Mouse (Mus musculus) liver, embryonic 14.5 days (tissue): ENCODE measurements around the gene Gm26657. TPM values are rescaled to one million over a fixed set of nuclear protein-coding genes. Genes with fewer than 3 reads are reported as not detected.
A peak's percentile ranks its signal among the peaks of the same experiment; 100 is the strongest.

Experiments
- ATAC-seq: fragments of 200-750 bp; cut with Nextera tagmentation; 2 replicates; pipeline ENCODE4 v1.8.0; 2017; ENCODE audit warnings: moderate number of reproducible peaks, mild to moderate bottlenecking, moderate library complexity; ENCODE audit not compliant: insufficient read depth
- DNase-seq, 3 experiments: peaks; one replicate each; pipeline ENCODE4 v3.0.0-alpha.2; 2012 to 2013; ENCODE audit warnings: low read depth in 3 of 3, low spot score in 3 of 3
- H3K27ac ChIP-seq: fragments of 300-500 bp; sonication (generic); 2 replicates; pipeline ENCODE4 v1.5.1; 2014; ENCODE audit warnings: moderate library complexity, mild to moderate bottlenecking, control low read depth, inconsistent platforms
- H3K27me3 ChIP-seq: fragments of 300-500 bp; sonication (generic); 2 replicates; pipeline ENCODE4 v1.6.1; 2014; ENCODE audit warnings: mild to moderate bottlenecking, low read length, moderate library complexity; ENCODE audit not compliant: control insufficient read depth, insufficient read depth
- H3K36me3 ChIP-seq: fragments of 300-500 bp; sonication (generic); replicated peaks from 2 replicates; pipeline ENCODE4 v1.6.1; 2014; ENCODE audit warnings: low read depth; ENCODE audit not compliant: control insufficient read depth, insufficient read depth
- H3K4me1 ChIP-seq, 2 experiments: fragments of 200-500 bp in 1 of 2; fragments of 300-500 bp in 1 of 2; sonication (generic) in 1 of 2; replicated peaks; 2 replicates each; pipeline ENCODE4 v1.6.1; 2012 to 2014; ENCODE audit warnings: antibody characterized with exemption in 1 of 2, inconsistent platforms in 1 of 2, low read length in 1 of 2; ENCODE audit not compliant: control insufficient read depth in 2 of 2, insufficient read depth in 2 of 2
- H3K4me2 ChIP-seq: fragments of 300-500 bp; sonication (generic); 2 replicates; pipeline ENCODE4 v1.6.1; 2014; ENCODE audit warnings: low read depth, mild to moderate bottlenecking, control low read depth, moderate library complexity
- H3K4me3 ChIP-seq, 2 experiments: fragments of 200-500 bp in 1 of 2; fragments of 300-500 bp in 1 of 2; sonication (generic) in 1 of 2; 2 replicates each; pipeline ENCODE4 v1.5.1; 2012 to 2014; ENCODE audit warnings: low read depth in 2 of 2, low read length in 2 of 2, mild to moderate bottlenecking in 2 of 2, control low read depth in 1 of 2, inconsistent platforms in 1 of 2, moderate library complexity in 1 of 2; ENCODE audit not compliant: insufficient read depth in 1 of 2
- H3K9ac ChIP-seq: fragments of 300-500 bp; sonication (generic); replicated peaks from 2 replicates; pipeline ENCODE4 v1.6.1; 2014; ENCODE audit warnings: mild to moderate bottlenecking, control low read depth, moderate library complexity
- H3K9me3 ChIP-seq: fragments of 300-500 bp; sonication (generic); 2 replicates; pipeline ENCODE4 v1.6.1; 2016; ENCODE audit warnings: low read length, mixed read lengths; ENCODE audit not compliant: control insufficient read depth
- CTCF ChIP-seq: IDR thresholded peaks from 2 replicates; pipeline ENCODE4 v1.5.1; 2016; ENCODE audit warnings: antibody characterized with exemption, low read depth, control low read depth
- EP300 ChIP-seq: IDR thresholded peaks from 2 replicates; pipeline ENCODE4 v1.6.1; 2016; ENCODE audit warnings: antibody characterized with exemption, low read depth
- WGBS: fragments of 180-500 bp; shearing (Covaris S2); extraction: QIAGEN DNeasy Blood & Tissue Kit; methylation state at CpG from one replicate; pipeline ENCODE4 v1.1.7; 2014; ENCODE audit not compliant: insufficient replicate concordance; 5-methylcytosine and 5-hydroxymethylcytosine counted together
- polyA plus RNA-seq, 2 experiments: library from polyadenylated mRNA; depleted of rRNA in 1 of 2; stranded (reverse) in 1 of 2; unstranded in 1 of 2; fragments of >200 nt; fragmentation: Nextera tagmentation in 1 of 2; extraction: Ambion mirVana in 1 of 2; gene quantifications; 2 replicates each; pipeline versions ENCODE4 v1.2.1 to v1.2.3; 2012 to 2014

Gene Gm26657
- polyA plus RNA-seq, 2 experiments: not detected

DNA sequence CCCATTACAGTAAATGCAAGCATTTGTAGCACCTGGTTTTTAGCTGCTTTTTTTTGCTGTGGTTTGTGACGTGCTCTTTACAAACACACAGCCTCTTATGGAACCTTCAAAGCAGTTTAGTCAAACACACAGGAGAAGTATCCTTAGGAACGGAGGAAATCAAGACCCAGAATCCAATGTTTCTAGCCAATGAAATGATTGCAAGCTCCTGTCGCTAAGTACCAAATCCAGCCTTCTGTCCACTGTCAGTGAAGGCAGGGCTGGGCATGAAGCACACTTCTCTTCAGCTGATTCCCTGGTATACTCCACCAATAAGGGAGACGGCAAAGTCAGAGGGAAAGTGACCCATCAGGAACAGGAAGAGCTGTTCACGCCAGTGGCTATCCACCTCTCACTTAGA, 16.2 kb downstream of the Gm26657 start:
- no peaks in the 10 kb centered on the region for H3K9me3 ChIP-seq
- no peak overlapping the region for H3K4me2 ChIP-seq
- H3K27ac ChIP-seq: no peak overlapping the region
- H3K4me3 ChIP-seq: no peak overlapping the region
- ATAC-seq (no peak), DNase-seq (no peak)
- TF ChIP-seq CTCF (no peak), EP300 (no peak)
- peaks cover 31% of the 10 kb centered on the region for H3K36me3 ChIP-seq
- WGBS: 80% methylated on average over 5 of the region's 5 CpGs
- no peak overlapping the region for H3K9ac ChIP-seq
- no peaks in the 10 kb centered on the region for H3K4me1 ChIP-seq
- no peaks in the 10 kb centered on the region for H3K27me3 ChIP-seq

DNA sequence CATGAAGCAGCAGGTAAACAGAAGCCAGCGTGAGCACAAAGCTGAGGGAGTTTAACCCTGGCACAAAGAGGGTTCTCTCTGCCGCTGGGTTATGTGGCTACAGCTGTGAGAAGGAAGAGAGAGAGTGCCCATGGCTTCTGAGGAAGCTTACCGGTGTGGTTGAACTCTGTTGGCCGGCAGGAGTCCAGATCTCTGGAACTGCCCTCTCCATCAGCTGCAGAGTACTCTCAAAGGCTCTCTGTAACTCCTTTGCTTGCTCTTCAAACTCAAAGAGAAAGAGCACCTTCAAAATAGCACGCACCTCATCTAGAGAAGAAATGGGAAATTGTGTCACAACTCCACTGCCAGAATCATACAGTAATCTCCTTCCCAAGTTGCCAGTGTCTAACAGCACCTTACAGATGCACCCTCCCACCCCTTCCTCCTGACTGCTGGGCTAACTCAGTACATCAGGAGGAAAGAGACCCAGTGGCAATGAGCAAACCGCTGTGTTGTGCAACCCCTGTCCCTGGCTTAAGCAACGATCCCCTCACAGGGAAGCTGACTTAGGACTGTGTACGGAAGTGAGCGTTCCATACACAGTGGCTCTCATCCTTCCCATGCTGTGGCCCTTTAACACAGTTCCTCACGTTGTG, 17.2 kb downstream of the Gm26657 start:
- 68% methylated on average over 10 of the region's 10 CpGs for WGBS
- H3K27ac ChIP-seq: no peak overlapping the region
- ATAC-seq: 0 out of 2 replicates have a peak, but pooled peaks have one; percentile 33

DNA sequence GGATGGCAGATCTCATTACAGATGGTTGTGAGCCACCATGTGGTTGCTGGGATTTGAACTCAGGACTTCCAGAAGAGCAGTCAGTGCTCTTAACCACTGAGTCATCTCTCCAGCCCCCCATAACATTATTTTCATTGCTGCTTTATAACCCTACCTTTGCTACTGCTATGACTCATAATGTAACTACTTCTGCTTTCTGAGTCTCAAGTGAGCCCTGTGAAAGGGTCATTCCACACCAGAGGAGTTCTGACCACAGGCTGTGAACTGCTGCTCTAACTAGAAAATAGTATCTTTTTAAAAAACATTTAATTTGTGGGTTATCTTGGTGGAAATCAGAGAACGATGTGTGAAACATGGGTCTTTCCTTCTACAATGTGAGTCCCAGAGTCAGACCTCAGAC, 17.8 kb downstream of the Gm26657 start:
- Histone ChIP-seq H3K36me3 (peaks cover 27% of the 10 kb centered on the region), H3K27ac (no peak overlapping the region), H3K4me1 (no peaks in the 10 kb centered on the region), H3K27me3 (no peaks in the 10 kb centered on the region), H3K9me3 (no peaks in the 10 kb centered on the region), H3K4me2 (no peak overlapping the region), H3K9ac (no peak overlapping the region), H3K4me3 (no peak overlapping the region)
- ATAC-seq (no peak), DNase-seq (no peak)
- 71% methylated on average over 1 of the region's 1 CpGs for WGBS
- TF ChIP-seq EP300: no peak
- no peak for TF ChIP-seq CTCF

More for the DNA sequence above, 17.2 kb downstream of the Gm26657 start:
- Histone ChIP-seq H3K4me1 (no peaks in the 10 kb centered on the region), H3K27me3 (no peaks in the 10 kb centered on the region), H3K4me3 (no peak overlapping the region), H3K9me3 (no peaks in the 10 kb centered on the region), H3K9ac (no peak overlapping the region), H3K4me2 (no peak overlapping the region), H3K36me3 (peaks cover 27% of the 10 kb centered on the region)
- no peak for DNase-seq
- TF ChIP-seq CTCF: no peak
- no peak for TF ChIP-seq EP300

DNA sequence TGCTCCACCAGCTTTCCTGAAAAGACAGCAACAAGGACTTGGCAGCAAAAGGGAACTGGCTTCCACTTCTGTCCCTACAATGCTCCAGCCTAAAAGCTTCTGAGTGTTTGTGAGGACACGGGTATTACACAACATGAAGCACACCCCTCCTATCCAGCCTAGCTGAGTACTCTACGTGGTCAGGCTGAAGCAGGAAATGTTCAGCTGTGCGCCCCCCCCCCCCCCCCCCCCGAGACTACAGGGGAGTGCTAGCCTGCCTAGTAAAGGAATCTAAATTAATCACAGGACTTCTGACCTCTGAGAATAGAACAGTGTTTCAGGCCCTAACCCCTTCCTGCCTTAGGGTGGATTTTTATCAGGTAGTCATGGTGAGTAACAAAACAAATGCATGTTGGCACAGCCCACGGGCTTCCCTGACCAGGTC, 28.0 kb downstream of the Gm26657 start:
- DNase-seq: no peak
- 52% methylated on average over 5 of the region's 5 CpGs for WGBS
- no peak overlapping the region for H3K4me3 ChIP-seq
- TF ChIP-seq CTCF: no peak
- no peak for TF ChIP-seq EP300
- peaks cover 35% of the 10 kb centered on the region for H3K36me3 ChIP-seq
- H3K4me1 ChIP-seq: no peaks in the 10 kb centered on the region
- H3K27me3 ChIP-seq: no peaks in the 10 kb centered on the region
- H3K9ac ChIP-seq: no peak overlapping the region
- H3K4me2 ChIP-seq: no peak overlapping the region
- H3K27ac ChIP-seq: no peak overlapping the region
- H3K9me3 ChIP-seq: no peaks in the 10 kb centered on the region
- no peak for ATAC-seq

GRCm38 (mm10) chr4:56768913-56769312, 29.0 kb downstream of the Gm26657 start:
- TF ChIP-seq EP300: no peak
- TF ChIP-seq CTCF: no peak
- Histone ChIP-seq H3K4me1 (no peaks in the 10 kb centered on the region), H3K9me3 (no peaks in the 10 kb centered on the region), H3K36me3 (peaks cover 37% of the 10 kb centered on the region), H3K4me3 (no peak overlapping the region), H3K27ac (no peak overlapping the region), H3K4me2 (no peak overlapping the region), H3K9ac (no peak overlapping the region), H3K27me3 (no peaks in the 10 kb centered on the region)
- WGBS: 72% methylated on average over 7 of the region's 7 CpGs
- DNase-seq: no peak
- ATAC-seq: no peak
